Mouse (Mus musculus) kidney, postnatal 0 days (tissue): ENCODE results near the gene Gng7. TPM values are rescaled to one million over a fixed set of nuclear protein-coding genes. Genes with fewer than 3 reads are reported as not detected.

Experiments used
- ATAC-seq: fragments of 200-750 bp; cut with Nextera tagmentation; replicated peaks from 2 replicates; pipeline ENCODE4 v1.8.0; 2017; ENCODE audit warnings: low read depth, moderate number of reproducible peaks, moderate TSS enrichment, moderate library complexity; ENCODE audit not compliant: low FRiP score
- DNase-seq: peaks from one replicate; pipeline ENCODE4 v3.0.0-alpha.2; 2016; ENCODE audit warnings: low spot score
- H3K27ac ChIP-seq: fragments of 300-500 bp; sonication (generic); 2 replicates; pipeline ENCODE4 v1.5.1; 2014; ENCODE audit warnings: mild to moderate bottlenecking
- H3K27me3 ChIP-seq: fragments of 300-500 bp; sonication (generic); 2 replicates; pipeline ENCODE4 v1.6.1; 2014; ENCODE audit warnings: low read length, mixed read lengths; ENCODE audit not compliant: insufficient read depth
- H3K36me3 ChIP-seq: fragments of 300-500 bp; sonication (generic); 2 replicates; pipeline ENCODE4 v1.6.1; 2014; ENCODE audit warnings: low read length, mixed read lengths; ENCODE audit not compliant: insufficient read depth
- H3K4me1 ChIP-seq: fragments of 300-500 bp; sonication (generic); replicated peaks from 2 replicates; pipeline ENCODE4 v1.6.1; 2014; ENCODE audit warnings: antibody characterized with exemption, low read length, mixed read lengths; ENCODE audit not compliant: insufficient read depth
- H3K4me2 ChIP-seq: fragments of 300-500 bp; sonication (generic); 2 replicates; pipeline ENCODE4 v1.6.1; 2014; ENCODE audit warnings: mild to moderate bottlenecking, low read length, moderate library complexity, mixed read lengths
- H3K4me3 ChIP-seq: fragments of 300-500 bp; sonication (generic); replicated peaks from 2 replicates; pipeline ENCODE4 v1.5.1; 2014; ENCODE audit warnings: low read depth, low read length
- H3K9ac ChIP-seq: fragments of 300-500 bp; sonication (generic); 2 replicates; pipeline ENCODE4 v1.6.1; 2014; ENCODE audit warnings: low read depth, low read length
- H3K9me3 ChIP-seq: fragments of 300-500 bp; sonication (generic); replicated peaks from 2 replicates; pipeline ENCODE4 v1.6.1; 2016; ENCODE audit warnings: low read length, inconsistent platforms, mixed read lengths
- CTCF ChIP-seq: IDR thresholded peaks from 2 replicates; pipeline ENCODE4 v1.5.1; 2016; ENCODE audit warnings: antibody characterized with exemption, low read depth, mild to moderate bottlenecking, moderate library complexity
- WGBS: fragments of 180-500 bp; shearing (Covaris S2); extraction: QIAGEN DNeasy Blood & Tissue Kit; methylation state at CpG from one replicate; pipeline ENCODE4 v1.1.7; 2014; 5-methylcytosine and 5-hydroxymethylcytosine counted together
- polyA plus RNA-seq: library from polyadenylated mRNA; unstranded; fragments of >200 nt; fragmentation: Nextera tagmentation; extraction: Ambion mirVana; gene quantifications from 2 replicates; pipeline ENCODE4 v1.2.1, GENCODE M21; 2015

The Gng7 gene
- polyA plus RNA-seq, 1 experiment from 2014 or later, result 3.4 TPM

DNA sequence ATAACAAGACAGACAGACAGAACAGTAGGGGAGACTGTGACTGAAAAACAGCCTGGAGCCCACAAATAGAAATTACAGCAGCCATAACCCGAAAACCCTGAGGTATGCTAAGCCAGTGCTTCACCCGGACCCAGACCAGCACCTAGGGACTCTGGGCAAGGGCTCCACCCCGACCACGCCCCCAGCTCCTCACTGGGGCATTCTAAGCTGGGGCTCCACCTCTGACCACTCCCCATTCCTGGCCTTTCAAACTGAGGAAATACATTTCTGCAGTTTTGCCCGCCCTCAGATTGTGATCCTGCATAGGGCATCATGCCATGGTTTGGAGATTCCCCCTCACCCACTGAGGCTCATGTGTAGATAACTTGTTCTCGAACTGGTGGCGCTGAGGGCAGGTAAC, 7.5 kb downstream of the Gng7 start:
- no peak overlapping the region for H3K9ac ChIP-seq
- TF ChIP-seq CTCF, result no peak
- no peaks in the 10 kb centered on the region for H3K27me3 ChIP-seq
- ATAC-seq, result no peak
- H3K36me3 ChIP-seq, result no peaks in the 10 kb centered on the region
- no peak overlapping the region for H3K4me2 ChIP-seq
- H3K9me3 ChIP-seq, result no peaks in the 10 kb centered on the region
- H3K4me3 ChIP-seq, result no peak overlapping the region
- 33% methylated on average over 7 of the region's 7 CpGs for WGBS
- DNase-seq, result no peak
- H3K4me1 ChIP-seq, result no peaks in the 10 kb centered on the region
- no peak overlapping the region for H3K27ac ChIP-seq

DNA sequence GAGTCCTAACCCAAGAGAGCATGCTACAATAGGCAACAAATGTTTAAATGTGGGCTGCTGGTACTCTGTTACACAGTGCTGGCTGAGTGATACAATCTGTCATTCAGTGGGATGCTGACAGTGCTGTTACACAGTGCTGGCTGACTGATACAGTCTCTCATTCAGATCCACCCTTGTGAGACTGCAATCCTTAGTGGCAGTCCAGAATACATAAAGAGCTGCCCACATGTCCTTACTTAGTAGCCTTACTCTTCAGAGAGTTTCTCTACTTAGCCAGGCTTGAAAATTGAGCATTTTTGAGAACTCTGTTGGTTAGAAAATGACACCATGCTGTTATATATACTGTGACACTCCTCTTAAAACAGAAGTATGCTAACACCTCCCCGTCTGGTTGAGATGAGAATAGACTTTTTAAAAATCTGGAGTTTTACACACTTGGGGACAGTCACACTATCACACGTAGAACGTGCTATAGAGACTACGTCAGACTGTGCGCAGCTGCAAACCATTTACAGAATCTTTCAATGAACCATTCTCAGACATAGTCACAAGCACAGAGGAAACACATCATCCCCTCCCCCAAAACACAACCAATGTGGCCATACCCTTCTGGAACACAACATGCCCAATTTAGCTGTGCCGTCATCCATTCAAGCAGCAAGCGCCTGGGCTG, 8.6 kb downstream of the Gng7 start:
- Histone ChIP-seq H3K4me1 (no peaks in the 10 kb centered on the region), H3K9me3 (no peaks in the 10 kb centered on the region), H3K27me3 (no peaks in the 10 kb centered on the region), H3K4me2 (no peak overlapping the region), H3K36me3 (no peaks in the 10 kb centered on the region), H3K27ac (no peak overlapping the region), H3K9ac (no peak overlapping the region), H3K4me3 (no peak overlapping the region)
- no peak for TF ChIP-seq CTCF
- 89% methylated on average over 7 of the region's 7 CpGs for WGBS
- no peak for DNase-seq
- ATAC-seq, result no peak

DNA sequence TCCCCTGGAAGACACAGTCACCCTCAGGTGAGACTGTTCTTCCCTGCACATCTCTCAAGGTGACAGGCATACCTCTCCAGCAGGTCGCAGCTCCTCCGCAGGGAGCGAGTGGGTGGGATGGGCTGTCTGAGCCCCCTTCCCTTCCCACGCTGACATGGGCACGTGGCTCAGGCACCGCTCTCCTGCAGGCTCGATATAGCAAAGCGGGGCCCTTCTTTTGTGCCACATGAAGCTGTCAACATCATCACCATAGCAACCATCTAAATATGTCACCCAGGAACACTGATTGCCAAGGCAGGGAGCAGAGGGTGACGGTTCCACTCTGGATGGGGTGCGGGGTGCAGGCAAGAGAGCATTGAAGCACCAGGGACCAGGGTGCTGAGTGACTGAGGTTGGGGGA, 13.6 kb downstream of the Gng7 start:
- WGBS, result 66% methylated on average over 10 of the region's 10 CpGs
- Histone ChIP-seq H3K36me3 (no peaks in the 10 kb centered on the region), H3K4me3 (no peak overlapping the region), H3K27ac (no peak overlapping the region), H3K9ac (no peak overlapping the region), H3K9me3 (no peaks in the 10 kb centered on the region), H3K4me2 (no peak overlapping the region), H3K27me3 (no peaks in the 10 kb centered on the region), H3K4me1 (0 out of 2 replicates have a peak, but pooled peaks cover 4% of the 10 kb centered on the region)
- no peak for TF ChIP-seq CTCF
- DNase-seq (no peak), ATAC-seq (no peak)

DNA sequence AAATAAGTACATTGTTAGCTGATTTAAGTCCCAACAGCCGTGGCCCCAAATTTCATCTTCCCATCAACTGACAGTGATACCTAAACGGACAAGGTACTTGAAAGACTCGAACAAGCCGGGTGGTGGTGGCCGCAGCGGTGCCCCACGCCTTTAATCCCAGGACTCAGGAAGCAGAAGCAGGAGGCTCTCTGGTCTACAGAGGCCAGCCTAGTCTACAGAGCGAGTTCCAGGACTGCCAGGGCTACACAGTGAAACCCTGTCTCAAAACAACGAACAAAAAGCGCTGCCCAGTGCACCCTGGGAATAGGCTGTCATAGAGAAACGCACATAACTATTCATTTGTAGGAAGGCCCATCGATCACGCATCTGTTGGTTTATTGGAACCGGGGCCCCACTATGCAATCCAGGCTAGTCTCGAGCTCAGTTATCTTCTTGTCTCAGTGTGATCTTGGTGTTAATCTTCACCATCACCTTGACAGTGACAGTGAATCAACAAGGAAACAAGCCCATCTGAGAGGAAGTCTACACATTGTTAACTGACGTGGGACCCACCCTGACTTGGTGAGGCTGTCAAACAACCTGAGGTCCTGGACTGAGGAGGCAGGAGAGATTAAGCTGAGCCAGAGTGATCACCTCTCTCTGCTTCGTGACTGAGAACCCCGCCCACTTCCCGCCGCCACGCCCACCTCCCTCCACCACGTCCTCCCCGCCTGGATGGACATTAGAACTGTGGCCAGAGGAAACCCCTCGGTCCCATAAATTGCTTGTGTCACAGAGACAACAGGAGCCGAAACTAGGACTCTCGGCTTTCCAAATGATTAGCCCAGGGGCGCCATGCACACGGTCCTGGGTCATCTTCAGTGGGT, 14.3 kb downstream of the Gng7 start:
- Histone ChIP-seq H3K4me1 (0 out of 2 replicates have a peak, but pooled peaks cover 4% of the 10 kb centered on the region), H3K4me3 (no peak overlapping the region), H3K4me2 (0 out of 2 replicates have a peak overlapping the region, but pooled peaks have one; percentile 13), H3K9me3 (no peaks in the 10 kb centered on the region), H3K36me3 (no peaks in the 10 kb centered on the region), H3K27me3 (no peaks in the 10 kb centered on the region), H3K9ac (no peak overlapping the region), H3K27ac (no peak overlapping the region)
- no peak for DNase-seq
- no peak for TF ChIP-seq CTCF
- ATAC-seq, result no peak
- WGBS, result 39% methylated on average over 28 of the region's 28 CpGs

DNA sequence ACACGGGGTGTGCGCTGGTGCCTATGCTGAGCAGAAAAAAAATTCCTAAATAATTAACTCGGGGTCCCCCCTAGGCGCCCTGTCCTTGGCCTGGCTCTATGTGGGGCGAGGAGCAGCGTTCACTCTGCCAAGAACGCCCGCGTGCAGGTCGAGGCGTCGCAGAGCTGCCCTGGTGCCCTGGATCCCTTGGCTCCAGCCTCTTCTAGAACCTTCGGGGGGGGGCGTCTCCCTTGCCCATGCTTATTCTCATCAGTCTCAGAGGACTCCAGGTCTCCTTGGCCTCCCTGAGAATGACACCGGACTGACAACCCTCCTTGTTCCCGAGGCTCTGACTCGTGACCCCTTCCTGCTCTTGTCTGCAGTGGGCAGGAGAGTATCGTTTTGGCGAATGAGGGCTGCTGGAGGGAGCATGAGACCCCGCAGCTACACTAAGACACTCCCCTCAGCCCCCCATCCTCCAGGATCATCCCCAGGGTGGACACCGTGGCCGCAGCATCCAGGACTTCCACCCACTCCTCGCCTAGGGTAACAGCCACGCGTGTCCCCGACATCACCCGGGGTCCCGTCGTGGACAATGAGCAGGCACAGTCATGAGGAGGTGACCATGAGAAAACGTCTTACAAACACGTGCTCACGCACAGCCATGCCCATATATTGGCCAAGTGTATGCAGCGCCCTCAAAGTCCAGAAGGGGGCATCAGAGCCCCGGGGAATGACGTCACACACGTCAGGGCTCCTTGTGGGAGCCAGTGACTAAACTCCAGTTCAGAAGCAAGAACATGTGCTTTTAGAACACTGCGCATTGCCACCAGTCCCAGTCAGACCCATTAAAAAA, 15.2 kb downstream of the Gng7 start:
- Histone ChIP-seq H3K4me1 (0 out of 2 replicates have a peak, but pooled peaks cover 6% of the 10 kb centered on the region), H3K9me3 (no peaks in the 10 kb centered on the region), H3K27me3 (no peaks in the 10 kb centered on the region), H3K27ac (no peak overlapping the region), H3K36me3 (no peaks in the 10 kb centered on the region), H3K4me3 (no peak overlapping the region), H3K9ac (no peak overlapping the region), H3K4me2 (no peak overlapping the region)
- peak; percentile 81 for DNase-seq
- peak; percentile 80 for ATAC-seq
- TF ChIP-seq CTCF, result peak; percentile 90
- WGBS, result 28% methylated on average over 37 of the region's 37 CpGs

DNA sequence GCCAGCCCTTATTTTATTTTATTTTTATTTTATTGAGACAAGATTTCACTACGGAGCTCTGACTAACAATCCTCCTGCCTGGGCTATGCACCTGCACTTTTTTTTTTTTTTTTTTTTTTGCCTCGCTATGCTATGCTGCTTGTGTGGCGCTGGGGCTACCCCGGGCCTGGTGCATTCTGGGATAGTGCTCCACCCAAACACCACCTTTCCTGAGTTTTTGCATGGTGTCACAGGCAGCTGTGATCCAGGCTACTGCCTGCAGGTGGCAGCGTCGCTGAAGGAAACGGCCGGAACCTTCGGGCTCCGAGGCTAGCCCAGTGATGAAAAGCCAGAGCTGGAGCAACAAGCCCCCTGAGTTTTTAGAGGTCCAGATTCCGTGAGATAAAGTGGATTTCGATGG, 16.0 kb downstream of the Gng7 start:
- Histone ChIP-seq H3K27ac (no peak overlapping the region), H3K36me3 (no peaks in the 10 kb centered on the region), H3K27me3 (no peaks in the 10 kb centered on the region), H3K9me3 (no peaks in the 10 kb centered on the region), H3K4me3 (no peak overlapping the region), H3K4me2 (no peak overlapping the region), H3K4me1 (0 out of 2 replicates have a peak, but pooled peaks cover 6% of the 10 kb centered on the region), H3K9ac (no peak overlapping the region)
- 0 out of 2 replicates have a peak, but pooled peaks have one; percentile 16 for ATAC-seq
- DNase-seq, result peak; percentile 52
- 13% methylated on average over 12 of the region's 12 CpGs for WGBS
- TF ChIP-seq CTCF, result peak; percentile 72
